Mouse (Mus musculus): ENCODE measurements around the gene Crls1. TPM values are rescaled to one million over a fixed set of nuclear protein-coding genes. Genes with fewer than 3 reads are reported as not detected.
A peak's percentile ranks its signal among the peaks of the same experiment; 100 is the strongest.

Gene Crls1
- polyA plus RNA-seq, 1 experiment, result 60.4 TPM

- Histone ChIP-seq H3K4me1 (ENCODE audit: control insufficient read depth, insufficient read depth, low read length) (0 out of 2 replicates have a peak, but pooled peaks cover 2% of the 10 kb centered on the region), H3K4me3 (ENCODE audit: insufficient read depth, low read length) (peak within 1 kb of the TSS; percentile 33; the same call in 1 of the 2 replicates), H3K27ac (ENCODE audit: insufficient read depth, low read length) (no peak within 1 kb of the TSS)
These were observed 34.6 kb downstream of the Crls1 start, which contains the start of gene Lrrn4 for GRCm38 (mm10) chr2:132880844-132881645. Gene Lrrn4, minus strand, starts transcription at chr2:132880891.

GRCm38 (mm10) chr2:132884303-132884967, 38.0 kb downstream of the Crls1 start:
- no peak overlapping the region for H3K27ac ChIP-seq (ENCODE audit: insufficient read depth, low read length)
- no peak for TF ChIP-seq POLR2A (IDR thresholded peaks at IDR 0.05; ENCODE audit: low read depth, low read length)
- no peak for TF ChIP-seq CTCF (IDR thresholded peaks at IDR 0.05; ENCODE audit: borderline replicate concordance, insufficient read depth, low read length)
- no peaks in the 10 kb centered on the region for H3K4me1 ChIP-seq (ENCODE audit: control insufficient read depth, insufficient read depth, low read length)
- H3K4me3 ChIP-seq (ENCODE audit: insufficient read depth, low read length), result no peak overlapping the region

More at GRCm38 (mm10) chr2:132880844-132881645, 34.6 kb downstream of the Crls1 start, which contains the start of gene Lrrn4:
- TF ChIP-seq CTCF (IDR thresholded peaks at IDR 0.05; ENCODE audit: borderline replicate concordance, insufficient read depth, low read length) (no peak), POLR2A (IDR thresholded peaks at IDR 0.05; ENCODE audit: low read depth, low read length) (no peak)

GRCm38 (mm10) chr2:132885312-132885711, 38.8 kb downstream of the Crls1 start:
- Histone ChIP-seq H3K27ac (ENCODE audit: insufficient read depth, low read length) (no peak overlapping the region), H3K4me1 (ENCODE audit: control insufficient read depth, insufficient read depth, low read length) (no peaks in the 10 kb centered on the region), H3K4me3 (ENCODE audit: insufficient read depth, low read length) (no peak overlapping the region)
- TF ChIP-seq POLR2A (IDR thresholded peaks at IDR 0.05; ENCODE audit: low read depth, low read length) (no peak), CTCF (IDR thresholded peaks at IDR 0.05; ENCODE audit: borderline replicate concordance, insufficient read depth, low read length) (no peak)

- no peak overlapping the region for H3K27ac ChIP-seq (ENCODE audit: insufficient read depth, low read length)
- no peaks in the 10 kb centered on the region for H3K4me1 ChIP-seq (ENCODE audit: control insufficient read depth, insufficient read depth, low read length)
- H3K4me3 ChIP-seq (ENCODE audit: insufficient read depth, low read length), result no peak overlapping the region
- no peak for TF ChIP-seq POLR2A (IDR thresholded peaks at IDR 0.05; ENCODE audit: low read depth, low read length)
- TF ChIP-seq CTCF (IDR thresholded peaks at IDR 0.05; ENCODE audit: borderline replicate concordance, insufficient read depth, low read length), result no peak
These were observed 47.4 kb downstream of the Crls1 start for GRCm38 (mm10) chr2:132893826-132894225.

- Histone ChIP-seq H3K4me1 (ENCODE audit: control insufficient read depth, insufficient read depth, low read length) (no peaks in the 10 kb centered on the region), H3K27ac (ENCODE audit: insufficient read depth, low read length) (no peak overlapping the region), H3K4me3 (ENCODE audit: insufficient read depth, low read length) (no peak overlapping the region)
- TF ChIP-seq POLR2A (IDR thresholded peaks at IDR 0.05; ENCODE audit: low read depth, low read length), result no peak
- TF ChIP-seq CTCF (IDR thresholded peaks at IDR 0.05; ENCODE audit: borderline replicate concordance, insufficient read depth, low read length), result no peak
These were observed 51.7 kb downstream of the Crls1 start for GRCm38 (mm10) chr2:132898211-132898610.

GRCm38 (mm10) chr2:132900596-132900995, 54.1 kb downstream of the Crls1 start:
- TF ChIP-seq CTCF (IDR thresholded peaks at IDR 0.05; ENCODE audit: borderline replicate concordance, insufficient read depth, low read length) (no peak), POLR2A (IDR thresholded peaks at IDR 0.05; ENCODE audit: low read depth, low read length) (no peak)
- H3K4me1 ChIP-seq (ENCODE audit: control insufficient read depth, insufficient read depth, low read length), result no peaks in the 10 kb centered on the region
- H3K4me3 ChIP-seq (ENCODE audit: insufficient read depth, low read length), result no peak overlapping the region
- H3K27ac ChIP-seq (ENCODE audit: insufficient read depth, low read length), result no peak overlapping the region

- Histone ChIP-seq H3K27ac (ENCODE audit: insufficient read depth, low read length) (no peak overlapping the region), H3K4me1 (ENCODE audit: control insufficient read depth, insufficient read depth, low read length) (no peaks in the 10 kb centered on the region), H3K4me3 (ENCODE audit: insufficient read depth, low read length) (no peak overlapping the region)
- TF ChIP-seq POLR2A (IDR thresholded peaks at IDR 0.05; ENCODE audit: low read depth, low read length), result no peak
- no peak for TF ChIP-seq CTCF (IDR thresholded peaks at IDR 0.05; ENCODE audit: borderline replicate concordance, insufficient read depth, low read length)
These were observed 55.2 kb downstream of the Crls1 start for GRCm38 (mm10) chr2:132901636-132902035.

- H3K4me1 ChIP-seq (ENCODE audit: control insufficient read depth, insufficient read depth, low read length), result no peaks in the 10 kb centered on the region
- no peak for TF ChIP-seq CTCF (IDR thresholded peaks at IDR 0.05; ENCODE audit: borderline replicate concordance, insufficient read depth, low read length)
- TF ChIP-seq POLR2A (IDR thresholded peaks at IDR 0.05; ENCODE audit: low read depth, low read length), result no peak
- H3K4me3 ChIP-seq (ENCODE audit: insufficient read depth, low read length), result no peak overlapping the region
- H3K27ac ChIP-seq (ENCODE audit: insufficient read depth, low read length), result no peak overlapping the region
These were observed 55.6 kb downstream of the Crls1 start for GRCm38 (mm10) chr2:132902056-132902455.

GRCm38 (mm10) chr2:132903498-132903897, 57.0 kb downstream of the Crls1 start:
- no peaks in the 10 kb centered on the region for H3K4me1 ChIP-seq (ENCODE audit: control insufficient read depth, insufficient read depth, low read length)
- H3K27ac ChIP-seq (ENCODE audit: insufficient read depth, low read length), result no peak overlapping the region
- TF ChIP-seq POLR2A (IDR thresholded peaks at IDR 0.05; ENCODE audit: low read depth, low read length) (no peak), CTCF (IDR thresholded peaks at IDR 0.05; ENCODE audit: borderline replicate concordance, insufficient read depth, low read length) (no peak)
- no peak overlapping the region for H3K4me3 ChIP-seq (ENCODE audit: insufficient read depth, low read length)

- Histone ChIP-seq H3K27ac (ENCODE audit: insufficient read depth, low read length) (no peak overlapping the region), H3K4me1 (ENCODE audit: control insufficient read depth, insufficient read depth, low read length) (no peaks in the 10 kb centered on the region), H3K4me3 (ENCODE audit: insufficient read depth, low read length) (no peak overlapping the region)
- TF ChIP-seq CTCF (IDR thresholded peaks at IDR 0.05; ENCODE audit: borderline replicate concordance, insufficient read depth, low read length) (no peak), POLR2A (IDR thresholded peaks at IDR 0.05; ENCODE audit: low read depth, low read length) (no peak)
These were observed 58.5 kb downstream of the Crls1 start for GRCm38 (mm10) chr2:132904961-132905360.
